In the genomic region with DNA sequence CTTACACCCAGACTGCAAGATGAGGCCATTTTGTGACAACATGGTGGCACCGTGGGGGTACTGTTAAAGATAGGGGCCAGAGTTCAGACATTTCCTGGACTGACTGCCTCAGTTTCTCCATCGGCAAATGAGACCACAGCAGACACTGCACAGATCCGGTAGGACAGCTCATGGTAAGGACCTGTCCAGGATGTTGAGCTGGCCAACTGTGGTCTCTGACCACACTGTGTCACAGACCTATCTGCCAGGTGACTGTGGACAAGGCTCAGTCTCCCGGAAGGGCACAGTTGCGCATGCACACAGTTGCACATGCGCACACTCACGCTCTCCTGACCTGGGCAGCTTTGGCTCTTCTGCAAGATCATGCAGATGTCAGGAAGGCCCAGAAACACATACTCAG, we compare ENCODE assay signal across 8 mouse cellular contexts.
DNase-seq lines count a peak whose midpoint lies in the region; ATAC-seq and TF ChIP-seq lines count a peak whose summit lies in the region.

No protein-coding gene starts in this region.

- H3K4me3 ChIP-seq in lung, postnatal 0 days (ENCODE audit: low read depth, low read length), result no peak overlapping the region
- no peak overlapping the region for H3K4me3 ChIP-seq in lung, adult 2 months (replicated peaks; ENCODE audit: extremely low read depth, low read depth, low read length)
- no peak overlapping the region for H3K4me3 ChIP-seq in hindbrain, embryonic 16.5 days (ENCODE audit: low read length)
- no peak overlapping the region for H3K4me3 ChIP-seq in stomach, embryonic 16.5 days (replicated peaks; ENCODE audit: low read length)

- peak; percentile 10 to 22 for DNase-seq in cerebellum, postnatal 25 days
- no peak for DNase-seq in cerebellum, postnatal 36 days
- DNase-seq in lung, postnatal 0 days (ENCODE audit: low spot score), result no peak
- no peak for DNase-seq in lung, adult 2 months
- DNase-seq in urinary bladder, adult 18-20 months (ENCODE audit: low spot score in 2 of 2), result no peak
- no peak for DNase-seq in layer of hippocampus, postnatal 14 days (ENCODE audit: low spot score in 2 of 2)

- TF ChIP-seq POLR2A in lung, adult 2 months (IDR thresholded peaks at IDR 0.05; ENCODE audit: borderline replicate concordance, extremely low read depth, low read depth, low read length), result no peak

- no peaks in the 10 kb centered on the region for H3K36me3 ChIP-seq in lung, postnatal 0 days (ENCODE audit: insufficient read depth, low read length)
- H3K36me3 ChIP-seq in hindbrain, embryonic 16.5 days (ENCODE audit: control insufficient read depth, insufficient read depth, low read length), result no peaks in the 10 kb centered on the region
- H3K36me3 ChIP-seq in stomach, embryonic 16.5 days (ENCODE audit: control insufficient read depth, insufficient read depth, low read length), result no peaks in the 10 kb centered on the region

- H3K27ac ChIP-seq in lung, postnatal 0 days (ENCODE audit: low read length), result peak overlapping the region; percentile 85; the same call in 1 of the 2 replicates
- peak overlapping the region; percentile 91; the same call in 1 of the 2 replicates for H3K27ac ChIP-seq in hindbrain, embryonic 16.5 days (ENCODE audit: low read depth, low read length)
- peak overlapping the region; percentile 95 for H3K27ac ChIP-seq in stomach, embryonic 16.5 days (ENCODE audit: low read length)

- TF ChIP-seq EP300 in lung, postnatal 0 days (IDR thresholded peaks at IDR 0.05), result no peak

- H3K27me3 ChIP-seq in lung, postnatal 0 days (replicated peaks; ENCODE audit: insufficient read depth, low read length), result no peaks in the 10 kb centered on the region
- no peaks in the 10 kb centered on the region for H3K27me3 ChIP-seq in hindbrain, embryonic 16.5 days (replicated peaks; ENCODE audit: control insufficient read depth, insufficient read depth, low read length)
- H3K27me3 ChIP-seq in stomach, embryonic 16.5 days (ENCODE audit: control insufficient read depth, insufficient read depth, low read length), result no peaks in the 10 kb centered on the region

- no peaks in the 10 kb centered on the region for H3K9me3 ChIP-seq in lung, postnatal 0 days (ENCODE audit: low read length)
- H3K9me3 ChIP-seq in hindbrain, embryonic 16.5 days (ENCODE audit: control insufficient read depth, low read length), result no peaks in the 10 kb centered on the region
- H3K9me3 ChIP-seq in stomach, embryonic 16.5 days (replicated peaks; ENCODE audit: control insufficient read depth, low read length), result no peaks in the 10 kb centered on the region

- ATAC-seq in lung, postnatal 0 days, result no peak
- no peak for ATAC-seq in hindbrain, embryonic 16.5 days
- ATAC-seq in stomach, embryonic 16.5 days (ENCODE audit: insufficient read depth, low FRiP score), result no peak

- no peak overlapping the region for H3K4me2 ChIP-seq in lung, postnatal 0 days (replicated peaks; ENCODE audit: low read depth, low read length)
- no peak overlapping the region; the same call in 1 of the 2 replicates for H3K4me2 ChIP-seq in hindbrain, embryonic 16.5 days (ENCODE audit: low read length)
- H3K4me2 ChIP-seq in stomach, embryonic 16.5 days (ENCODE audit: low read depth, low read length), result no peak overlapping the region

- H3K4me1 ChIP-seq in lung, postnatal 0 days (ENCODE audit: insufficient read depth, low read depth, low read length), result peaks cover 28% of the 10 kb centered on the region; the same call in 1 of the 2 replicates
- peaks cover 12% of the 10 kb centered on the region for H3K4me1 ChIP-seq in lung, adult 2 months (ENCODE audit: control insufficient read depth, insufficient read depth, low read length)
- H3K4me1 ChIP-seq in hindbrain, embryonic 16.5 days (ENCODE audit: control insufficient read depth, insufficient read depth, low read depth, low read length), result peaks cover 47% of the 10 kb centered on the region
- peaks cover 65% of the 10 kb centered on the region for H3K4me1 ChIP-seq in stomach, embryonic 16.5 days (ENCODE audit: control insufficient read depth, insufficient read depth, low read length)

- TF ChIP-seq CTCF in lung, postnatal 0 days (IDR thresholded peaks at IDR 0.05), result no peak
- no peak for TF ChIP-seq CTCF in lung, adult 2 months (IDR thresholded peaks at IDR 0.05; ENCODE audit: insufficient read depth, low read length)

- H3K9ac ChIP-seq in lung, postnatal 0 days (replicated peaks; ENCODE audit: low read depth), result no peak overlapping the region
- no peak overlapping the region; the same call in 1 of the 2 replicates for H3K9ac ChIP-seq in hindbrain, embryonic 16.5 days (ENCODE audit: low read depth, low read length)
- H3K9ac ChIP-seq in stomach, embryonic 16.5 days (ENCODE audit: low read length), result peak overlapping the region; percentile 87; the same call in 1 of the 2 replicates

- 94% methylated on average over 7 of the region's 7 CpGs for WGBS in lung, postnatal 0 days
- WGBS in lung, adult 2 months, result 97% methylated on average over 7 of the region's 7 CpGs
- 94% methylated on average over 7 of the region's 7 CpGs for WGBS in hindbrain, embryonic 16.5 days
- 96% methylated on average over 7 of the region's 7 CpGs for WGBS in stomach, embryonic 16.5 days

Comparison
In these comparisons a context has a peak if more than half of its experiments do, and no peak if none do; other contexts are left out.
1. DNase-seq: peak in cerebellum, postnatal 25 days (2 of 2); none in cerebellum, postnatal 36 days (0 of 2), lung, postnatal 0 days (single experiment), lung, adult 2 months (single experiment), urinary bladder, adult 18-20 months (0 of 2) and layer of hippocampus, postnatal 14 days (0 of 2).
2. Peak in every context shown above with its lines, with median percentiles within 50 percentile points of each other: H3K27ac ChIP-seq.